Mouse (Mus musculus) heart, embryonic 10.5 days (tissue): ENCODE measurements around the gene Cmtr1. TPM values are rescaled to one million over a fixed set of nuclear protein-coding genes. Genes with fewer than 3 reads are reported as not detected.
"Not testable (repeated sequence)": the region's sequence is repeated elsewhere in the genome, so short reads cannot be mapped to it uniquely, and the experiment has no call there.

Source experiments
- DNase-seq: peaks from one replicate; pipeline ENCODE4 v3.0.0-alpha.2; 2017; ENCODE audit warnings: low spot score
- H3K27ac ChIP-seq: fragments of 300-500 bp; sonication (generic); 2 replicates; pipeline ENCODE4 v1.5.1; 2016; ENCODE audit warnings: mild to moderate bottlenecking
- H3K27me3 ChIP-seq: fragments of 300-500 bp; sonication (generic); 2 replicates; pipeline ENCODE4 v1.6.1; 2016; ENCODE audit warnings: mild to moderate bottlenecking; ENCODE audit not compliant: poor library complexity, insufficient read depth, severe bottlenecking
- H3K36me3 ChIP-seq: fragments of 300-500 bp; sonication (generic); 2 replicates; pipeline ENCODE4 v1.6.1; 2016; ENCODE audit warnings: mild to moderate bottlenecking, moderate library complexity
- H3K4me1 ChIP-seq: fragments of 300-500 bp; sonication (generic); 2 replicates; pipeline ENCODE4 v1.6.1; 2016; ENCODE audit warnings: mild to moderate bottlenecking
- H3K4me3 ChIP-seq: fragments of 300-500 bp; sonication (generic); 2 replicates; pipeline ENCODE4 v1.5.1; 2016; ENCODE audit warnings: mild to moderate bottlenecking, moderate library complexity
- H3K9me3 ChIP-seq: fragments of 300-500 bp; sonication (generic); 2 replicates; pipeline ENCODE4 v1.6.1; 2016; ENCODE audit warnings: mild to moderate bottlenecking, moderate library complexity
- WGBS: fragments of 180-500 bp; shearing (Covaris S2); methylation state at CpG from one replicate; pipeline ENCODE4 v1.1.7; 2016; 5-methylcytosine and 5-hydroxymethylcytosine counted together
- polyA plus RNA-seq: library from polyadenylated mRNA; unstranded; fragments of >200 nt; fragmentation: Nextera tagmentation; extraction: Ambion mirVana; gene quantifications from 2 replicates; pipeline ENCODE4 v1.2.1, GENCODE M21; 2016

Cmtr1 gene
- 119 and 122 TPM in 2 replicates for polyA plus RNA-seq

GRCm38 (mm10) chr17:29660076-29660761, at the start of gene Cmtr1:
Gene Cmtr1, plus strand, starts transcription at chr17:29660595.
- peak within 1 kb of the TSS; percentile 97 for H3K4me3 ChIP-seq
- H3K36me3 ChIP-seq: peaks cover 20% of the 10 kb centered on the region
- H3K9me3 ChIP-seq: no peaks in the 10 kb centered on the region
- DNase-seq: peak; percentile 97
- H3K27ac ChIP-seq: peak within 1 kb of the TSS; percentile 98
- H3K27me3 ChIP-seq: no peaks in the 10 kb centered on the region
- WGBS: under 1% methylated on average over 41 of the region's 41 CpGs
- H3K4me1 ChIP-seq: peaks cover 23% of the 10 kb centered on the region

- not testable (repeated sequence) for DNase-seq, H3K4me3 ChIP-seq, H3K36me3 ChIP-seq, H3K27me3 ChIP-seq, H3K27ac ChIP-seq, H3K9me3 ChIP-seq
- WGBS: 79% methylated on average over 5 of the region's 5 CpGs
- H3K4me1 ChIP-seq: peaks cover 35% of the 10 kb centered on the region
Measured at GRCm38 (mm10) chr17:29613453-29613852, 46.9 kb upstream of the Cmtr1 start.

- peak; percentile 96 for DNase-seq
- peak within 1 kb of the TSS; percentile 98 for H3K4me3 ChIP-seq
- WGBS: 2% methylated on average over 52 of the region's 52 CpGs
- no peaks in the 10 kb centered on the region for H3K27me3 ChIP-seq
- no peaks in the 10 kb centered on the region for H3K9me3 ChIP-seq
- peak within 1 kb of the TSS; percentile 98 for H3K27ac ChIP-seq
- H3K4me1 ChIP-seq: peaks cover 35% of the 10 kb centered on the region
- H3K36me3 ChIP-seq: peaks cover 14% of the 10 kb centered on the region
Measured at GRCm38 (mm10) chr17:29614115-29615023, 46.0 kb upstream of the Cmtr1 start, which contains the start of the genes Rnf8 and Gm28043. Gene Rnf8, plus strand, starts transcription at chr17:29614790. Gene Gm28043, plus strand, starts transcription at chr17:29614876.

GRCm38 (mm10) chr17:29615024-29615551, 45.3 kb upstream of the Cmtr1 start:
- DNase-seq: no peak
- H3K4me1 ChIP-seq: peaks cover 35% of the 10 kb centered on the region
- under 1% methylated on average over 43 of the region's 43 CpGs for WGBS

GRCm38 (mm10) chr17:29615616-29616015, 44.8 kb upstream of the Cmtr1 start:
- H3K9me3 ChIP-seq: no peaks in the 10 kb centered on the region
- no peak for DNase-seq
- H3K27ac ChIP-seq: peak overlapping the region; percentile 98
- H3K4me1 ChIP-seq: peaks cover 35% of the 10 kb centered on the region
- WGBS: 10% methylated on average over 4 of the region's 4 CpGs
- H3K4me3 ChIP-seq: peak overlapping the region; percentile 98
- H3K36me3 ChIP-seq: peaks cover 24% of the 10 kb centered on the region
- no peaks in the 10 kb centered on the region for H3K27me3 ChIP-seq

More at GRCm38 (mm10) chr17:29615024-29615551, 45.3 kb upstream of the Cmtr1 start:
- Histone ChIP-seq H3K9me3 (no peaks in the 10 kb centered on the region), H3K4me3 (peak overlapping the region; percentile 98), H3K27ac (peak overlapping the region; percentile 98), H3K27me3 (no peaks in the 10 kb centered on the region), H3K36me3 (peaks cover 21% of the 10 kb centered on the region)

DNA sequence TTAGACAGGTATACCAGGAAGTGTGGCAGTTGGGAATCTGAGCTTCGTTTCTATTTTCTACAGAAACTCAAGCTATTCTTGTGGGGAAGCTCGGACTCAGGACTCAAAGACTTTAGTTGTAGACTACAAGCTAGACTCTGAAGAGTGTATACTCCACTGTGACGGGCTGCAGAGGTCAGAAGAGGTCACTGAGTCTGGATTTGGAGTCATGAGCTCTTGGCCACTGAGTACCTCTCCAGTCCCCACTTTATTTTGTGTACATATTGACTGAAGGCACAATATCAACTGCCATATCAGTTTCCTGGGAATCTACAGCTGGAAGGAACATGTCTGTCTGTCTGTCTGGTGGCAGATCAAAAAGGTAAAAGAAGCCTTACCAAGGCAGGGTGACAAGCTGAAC, 41.2 kb upstream of the Cmtr1 start:
- 80% methylated on average over 3 of the region's 3 CpGs for WGBS
- H3K4me1 ChIP-seq: peaks cover 19% of the 10 kb centered on the region
- no peak overlapping the region for H3K4me3 ChIP-seq
- H3K27ac ChIP-seq: no peak overlapping the region
- H3K9me3 ChIP-seq: no peaks in the 10 kb centered on the region
- peaks cover 60% of the 10 kb centered on the region for H3K36me3 ChIP-seq
- no peak for DNase-seq
- H3K27me3 ChIP-seq: no peaks in the 10 kb centered on the region

DNA sequence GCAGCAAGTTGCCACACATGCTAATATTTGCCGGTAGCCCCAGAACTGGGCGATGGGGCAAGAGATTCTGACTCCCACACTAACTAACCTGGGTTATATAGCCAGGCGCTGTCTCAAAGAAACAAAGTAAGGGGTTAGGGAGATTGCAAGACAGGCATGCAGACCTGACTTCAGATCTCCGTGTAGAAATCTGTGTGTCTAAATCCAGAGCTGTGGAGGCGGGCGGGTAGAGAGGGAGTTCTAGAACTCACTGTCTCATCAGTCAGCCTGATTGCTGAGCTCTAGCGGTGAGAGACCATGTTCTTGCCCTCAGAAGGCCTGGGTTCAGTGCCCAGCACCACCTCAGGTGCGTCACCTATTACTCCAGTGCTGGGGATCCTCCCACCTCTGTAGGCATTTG, 36.9 kb upstream of the Cmtr1 start:
- WGBS: 93% methylated on average over 8 of the region's 8 CpGs
- no peaks in the 10 kb centered on the region for H3K27me3 ChIP-seq
- no peak for DNase-seq
- no peak overlapping the region for H3K27ac ChIP-seq
- H3K4me3 ChIP-seq: no peak overlapping the region
- H3K4me1 ChIP-seq: 0 out of 2 replicates have a peak, but pooled peaks cover 3% of the 10 kb centered on the region
- peaks cover 95% of the 10 kb centered on the region for H3K36me3 ChIP-seq
- H3K9me3 ChIP-seq: no peaks in the 10 kb centered on the region

GRCm38 (mm10) chr17:29627285-29627684, 33.1 kb upstream of the Cmtr1 start:
- Histone ChIP-seq H3K27me3 (no peaks in the 10 kb centered on the region), H3K4me1 (0 out of 2 replicates have a peak, but pooled peaks cover 3% of the 10 kb centered on the region), H3K36me3 (peaks cover 96% of the 10 kb centered on the region), H3K9me3 (no peaks in the 10 kb centered on the region), H3K4me3 (no peak overlapping the region), H3K27ac (no peak overlapping the region)
- no peak for DNase-seq
- 95% methylated on average over 9 of the region's 9 CpGs for whole genome bisulfite sequencing

DNA sequence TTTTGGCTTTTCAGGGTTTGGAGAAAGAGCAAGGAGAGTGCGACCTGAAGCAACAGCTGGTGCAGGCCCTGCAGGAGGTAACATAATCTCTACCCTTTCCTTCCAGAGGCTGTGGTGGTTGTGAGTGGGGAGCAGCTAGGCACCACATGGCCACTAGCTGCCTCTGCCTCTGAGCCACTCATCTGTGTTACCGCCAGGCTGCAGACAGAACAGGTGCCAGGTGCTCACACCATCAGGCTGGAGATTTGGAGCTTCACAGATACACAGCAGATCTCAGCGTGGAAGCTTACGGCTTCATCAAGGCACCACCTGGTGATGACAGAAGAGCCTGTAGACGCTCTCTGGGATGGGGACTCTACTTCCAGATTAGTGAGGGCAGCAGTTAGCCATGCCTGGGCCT, 31.4 kb upstream of the Cmtr1 start:
- Histone ChIP-seq H3K36me3 (peaks cover 95% of the 10 kb centered on the region), H3K4me1 (0 out of 2 replicates have a peak, but pooled peaks cover 3% of the 10 kb centered on the region), H3K4me3 (no peak overlapping the region), H3K27ac (no peak overlapping the region), H3K9me3 (no peaks in the 10 kb centered on the region), H3K27me3 (no peaks in the 10 kb centered on the region)
- no peak for DNase-seq
- WGBS: 77% methylated on average over 5 of the region's 5 CpGs

DNA sequence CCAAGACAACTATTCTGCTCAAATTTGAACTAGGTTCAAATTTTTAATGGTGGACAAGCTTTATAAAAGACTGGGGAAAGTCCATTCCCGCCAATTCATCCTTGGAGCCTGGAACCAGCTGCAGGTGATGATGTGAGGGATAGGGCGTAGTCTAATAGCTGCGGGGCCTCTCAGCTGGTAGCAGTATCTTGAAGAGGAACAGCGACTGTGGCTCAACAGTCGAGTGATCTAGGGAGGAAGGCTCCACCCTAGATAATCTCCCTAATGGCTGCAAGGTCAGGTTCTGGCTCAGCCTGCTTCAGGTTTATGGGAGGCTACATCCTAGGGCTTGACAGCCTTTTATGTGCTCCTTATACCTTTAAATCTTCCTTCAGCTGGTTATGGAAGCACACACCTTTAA, 30.8 kb upstream of the Cmtr1 start:
- Histone ChIP-seq H3K9me3 (no peaks in the 10 kb centered on the region), H3K4me3 (no peak overlapping the region), H3K27me3 (no peaks in the 10 kb centered on the region), H3K27ac (no peak overlapping the region), H3K36me3 (peaks cover 95% of the 10 kb centered on the region), H3K4me1 (0 out of 2 replicates have a peak, but pooled peaks cover 3% of the 10 kb centered on the region)
- WGBS: 62% methylated on average over 5 of the region's 5 CpGs
- no peak for DNase-seq

DNA sequence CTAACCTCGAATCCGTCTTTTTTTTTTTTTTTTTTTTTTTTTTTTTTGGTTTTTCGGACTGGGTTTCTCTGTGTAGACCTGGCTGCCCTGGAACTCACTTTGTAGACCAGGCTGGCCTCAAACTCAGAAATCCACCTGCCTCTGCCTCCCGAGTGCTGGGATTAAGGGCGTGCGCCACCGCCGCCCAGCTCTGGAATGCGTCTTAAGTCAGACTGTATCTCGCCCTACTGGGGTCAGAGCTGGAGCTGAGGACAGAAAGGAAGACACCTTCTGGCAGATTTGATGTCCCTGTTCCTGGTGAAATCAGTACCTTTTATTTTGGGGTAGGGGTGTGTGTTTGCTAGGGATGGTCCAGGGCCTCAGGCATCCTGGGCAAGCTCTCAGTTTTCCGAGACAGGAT, 28.1 kb upstream of the Cmtr1 start:
- no peak for DNase-seq
- peaks cover 97% of the 10 kb centered on the region for H3K36me3 ChIP-seq

GRCm38 (mm10) chr17:29635492-29635891, 24.9 kb upstream of the Cmtr1 start:
- no peak for DNase-seq
- H3K9me3 ChIP-seq: no peaks in the 10 kb centered on the region
- WGBS: 88% methylated on average over 8 of the region's 8 CpGs
- no peak overlapping the region for H3K4me3 ChIP-seq
- H3K27me3 ChIP-seq: no peaks in the 10 kb centered on the region
- peaks cover 13% of the 10 kb centered on the region for H3K4me1 ChIP-seq
- no peak overlapping the region for H3K27ac ChIP-seq
- H3K36me3 ChIP-seq: peaks cover 94% of the 10 kb centered on the region

More for the DNA sequence above, 28.1 kb upstream of the Cmtr1 start:
- 92% methylated on average over 11 of the region's 11 CpGs for WGBS
- Histone ChIP-seq H3K4me1 (peaks cover 7% of the 10 kb centered on the region), H3K4me3 (no peak overlapping the region), H3K27ac (no peak overlapping the region), H3K27me3 (no peaks in the 10 kb centered on the region), H3K9me3 (no peaks in the 10 kb centered on the region)
